Mouse (Mus musculus) heart, embryonic 11.5 days (tissue): ENCODE data around the gene Krba1. TPM values are rescaled to one million over a fixed set of nuclear protein-coding genes. Genes with fewer than 3 reads are reported as not detected.

Source experiments
- ATAC-seq: fragments of 200-750 bp; cut with Nextera tagmentation; replicated peaks from 2 replicates; pipeline ENCODE4 v1.8.0; 2017; ENCODE audit warnings: moderate library complexity; ENCODE audit not compliant: insufficient number of reproducible peaks, low FRiP score, low TSS enrichment
- H3K27ac ChIP-seq: fragments of 300-500 bp; sonication (generic); 2 replicates; pipeline ENCODE4 v1.5.1; 2014; ENCODE audit warnings: mild to moderate bottlenecking, low read depth, low read length
- H3K27me3 ChIP-seq: fragments of 300-500 bp; sonication (generic); 2 replicates; pipeline ENCODE4 v1.6.1; 2014; ENCODE audit warnings: mild to moderate bottlenecking, low read length, mixed read lengths; ENCODE audit not compliant: control insufficient read depth, insufficient read depth
- H3K36me3 ChIP-seq: fragments of 300-500 bp; sonication (generic); 2 replicates; pipeline ENCODE4 v1.6.1; 2014; ENCODE audit warnings: mild to moderate bottlenecking, low read length, moderate library complexity, mixed read lengths; ENCODE audit not compliant: control insufficient read depth, insufficient read depth
- H3K4me1 ChIP-seq: fragments of 300-500 bp; sonication (generic); 2 replicates; pipeline ENCODE4 v1.6.1; 2014; ENCODE audit warnings: low read length; ENCODE audit not compliant: control insufficient read depth, insufficient read depth
- H3K4me2 ChIP-seq: fragments of 300-500 bp; sonication (generic); 2 replicates; pipeline ENCODE4 v1.6.1; 2014; ENCODE audit warnings: mild to moderate bottlenecking, moderate library complexity
- H3K4me3 ChIP-seq: fragments of 300-500 bp; sonication (generic); 2 replicates; pipeline ENCODE4 v1.5.1; 2014; ENCODE audit warnings: low read depth, low read length
- H3K9ac ChIP-seq: fragments of 300-500 bp; sonication (generic); 2 replicates; pipeline ENCODE4 v1.6.1; 2014; ENCODE audit warnings: mild to moderate bottlenecking, low read depth, low read length, moderate library complexity
- H3K9me3 ChIP-seq: fragments of 300-500 bp; sonication (generic); replicated peaks from 2 replicates; pipeline ENCODE4 v1.6.1; 2016; ENCODE audit warnings: low read length; ENCODE audit not compliant: control insufficient read depth
- WGBS: fragments of 180-500 bp; shearing (Covaris S2); extraction: QIAGEN DNeasy Blood & Tissue Kit; methylation state at CpG from one replicate; pipeline ENCODE4 v1.1.7; 2014; ENCODE audit not compliant: insufficient replicate concordance; 5-methylcytosine and 5-hydroxymethylcytosine counted together
- polyA plus RNA-seq: library from polyadenylated mRNA; unstranded; fragments of >200 nt; fragmentation: Nextera tagmentation; extraction: Ambion mirVana; gene quantifications from 2 replicates; pipeline ENCODE4 v1.2.1, GENCODE M21; 2014

Gene Krba1
- polyA plus RNA-seq, 1 experiment from 2014 or later: 14.7 TPM

- Histone ChIP-seq H3K27ac (peak overlapping the region; percentile 62), H3K4me2 (peak overlapping the region; percentile 94), H3K36me3 (peaks cover 12% of the 10 kb centered on the region), H3K4me1 (peaks cover 20% of the 10 kb centered on the region), H3K9ac (peak overlapping the region; percentile 56), H3K27me3 (peaks cover 12% of the 10 kb centered on the region), H3K9me3 (no peaks in the 10 kb centered on the region), H3K4me3 (peak overlapping the region; percentile 77)
- peak; percentile 87 for ATAC-seq
- 2% methylated on average over 19 of the region's 19 CpGs for WGBS
Measured at GRCm38 (mm10) chr6:48443592-48444309, 48.4 kb downstream of the Krba1 start.

- WGBS: 2% methylated on average over 33 of the region's 34 CpGs
- Histone ChIP-seq H3K9ac (peak overlapping the region; percentile 85), H3K36me3 (peaks cover 11% of the 10 kb centered on the region), H3K27me3 (peaks cover 4% of the 10 kb centered on the region; the same call in 1 of the 2 replicates), H3K27ac (peak overlapping the region; percentile 84), H3K9me3 (no peaks in the 10 kb centered on the region), H3K4me3 (peak overlapping the region; percentile 77), H3K4me2 (peak overlapping the region; percentile 94), H3K4me1 (peaks cover 16% of the 10 kb centered on the region; the same call in 1 of the 2 replicates)
- ATAC-seq: peak; percentile 67
Measured at GRCm38 (mm10) chr6:48444310-48445180, 49.2 kb downstream of the Krba1 start.

GRCm38 (mm10) chr6:48445181-48446101 is 50.1 kb downstream of the Krba1 start, which contains the start of gene Zfp467:
Gene Zfp467 (minus strand): TSS chr6:48445825.
- no peaks in the 10 kb centered on the region for H3K9me3 ChIP-seq
- H3K4me1 ChIP-seq: peaks cover 11% of the 10 kb centered on the region; the same call in 1 of the 2 replicates
- H3K4me3 ChIP-seq: peak within 1 kb of the TSS; percentile 77
- H3K9ac ChIP-seq: peak within 1 kb of the TSS; percentile 85
- H3K4me2 ChIP-seq: peak within 1 kb of the TSS; percentile 94
- peaks cover 11% of the 10 kb centered on the region for H3K36me3 ChIP-seq
- WGBS: under 1% methylated on average over 64 of the region's 65 CpGs
- no peaks in the 10 kb centered on the region for H3K27me3 ChIP-seq
- peak; percentile 24; the same call in 1 of the 2 replicates for ATAC-seq
- peak within 1 kb of the TSS; percentile 84 for H3K27ac ChIP-seq

GRCm38 (mm10) chr6:48446256-48446655 is 50.9 kb downstream of the Krba1 start:
- no peak for ATAC-seq
- Histone ChIP-seq H3K9ac (peak overlapping the region; percentile 85), H3K4me2 (peak overlapping the region; percentile 94), H3K9me3 (no peaks in the 10 kb centered on the region), H3K4me1 (peaks cover 10% of the 10 kb centered on the region; the same call in 1 of the 2 replicates), H3K4me3 (peak overlapping the region; percentile 77), H3K27me3 (no peaks in the 10 kb centered on the region), H3K27ac (peak overlapping the region; percentile 84; the same call in 1 of the 2 replicates), H3K36me3 (peaks cover 11% of the 10 kb centered on the region)
- 44% methylated on average over 3 of the region's 3 CpGs for WGBS

GRCm38 (mm10) chr6:48446896-48447295 is 51.5 kb downstream of the Krba1 start:
- WGBS: 86% methylated on average over 3 of the region's 3 CpGs
- no peaks in the 10 kb centered on the region for H3K27me3 ChIP-seq
- no peak for ATAC-seq
- no peak overlapping the region for H3K9ac ChIP-seq
- H3K9me3 ChIP-seq: no peaks in the 10 kb centered on the region
- peaks cover 10% of the 10 kb centered on the region; the same call in 1 of the 2 replicates for H3K4me1 ChIP-seq
- no peak overlapping the region for H3K27ac ChIP-seq
- no peak overlapping the region for H3K4me2 ChIP-seq
- no peak overlapping the region for H3K4me3 ChIP-seq
- H3K36me3 ChIP-seq: peaks cover 6% of the 10 kb centered on the region

- ATAC-seq: no peak
- H3K36me3 ChIP-seq: no peaks in the 10 kb centered on the region
- peak within 1 kb of the TSS; percentile 43; the same call in 1 of the 2 replicates for H3K27ac ChIP-seq
- WGBS: 78% methylated on average over 1 of the region's 1 CpGs
- peak within 1 kb of the TSS; percentile 43; the same call in 1 of the 2 replicates for H3K9ac ChIP-seq
- H3K9me3 ChIP-seq: no peaks in the 10 kb centered on the region
- no peak within 1 kb of the TSS for H3K4me2 ChIP-seq
- no peak within 1 kb of the TSS for H3K4me3 ChIP-seq
- H3K4me1 ChIP-seq: peaks cover 10% of the 10 kb centered on the region; the same call in 1 of the 2 replicates
- no peaks in the 10 kb centered on the region for H3K27me3 ChIP-seq
Measured at GRCm38 (mm10) chr6:48447929-48448328, 52.5 kb downstream of the Krba1 start, which contains the start of gene Sspo. Gene Sspo (plus strand): TSS chr6:48448229.

- ATAC-seq: no peak
- WGBS: 51% methylated on average over 7 of the region's 7 CpGs
Measured at GRCm38 (mm10) chr6:48448527-48448926, 53.1 kb downstream of the Krba1 start.

More at GRCm38 (mm10) chr6:48448527-48448926, 53.1 kb downstream of the Krba1 start:
- no peak overlapping the region for H3K4me2 ChIP-seq
- H3K27ac ChIP-seq: 0 out of 2 replicates have a peak overlapping the region, but pooled peaks have one; percentile 43
- peak overlapping the region; percentile 43; the same call in 1 of the 2 replicates for H3K9ac ChIP-seq
- H3K9me3 ChIP-seq: no peaks in the 10 kb centered on the region
- no peak overlapping the region for H3K4me3 ChIP-seq
- peaks cover 4% of the 10 kb centered on the region; the same call in 1 of the 2 replicates for H3K4me1 ChIP-seq
- no peaks in the 10 kb centered on the region for H3K27me3 ChIP-seq
- H3K36me3 ChIP-seq: no peaks in the 10 kb centered on the region
